Mouse (Mus musculus): ENCODE results near the gene 4930512M02Rik. TPM values are rescaled to one million over a fixed set of nuclear protein-coding genes. Genes with fewer than 3 reads are reported as not detected.
"Not testable (repeated sequence)": the region's sequence is repeated elsewhere in the genome, so short reads cannot be mapped to it uniquely, and the experiment has no call there.

The 4930512M02Rik gene
- total RNA-seq (2021), result not detected

DNA sequence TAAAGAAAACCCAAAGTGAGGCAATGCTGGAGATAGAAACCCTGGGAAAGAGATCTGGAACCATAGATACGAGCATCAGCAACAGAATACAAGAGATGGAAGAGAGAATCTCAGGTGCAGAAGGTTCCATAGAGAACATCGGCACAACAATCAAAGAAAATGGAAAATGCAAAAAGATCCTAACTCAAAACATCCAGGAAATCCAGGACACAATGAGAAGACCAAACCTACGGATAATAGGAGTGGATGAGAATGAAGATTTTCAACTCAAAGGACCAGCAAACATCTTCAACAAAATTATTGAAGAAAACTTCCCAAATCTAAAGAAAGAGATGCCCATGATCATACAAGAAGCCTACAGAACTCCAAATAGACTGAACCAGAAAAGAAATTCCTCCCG, at the start of gene 4930512M02Rik:
TSS of gene 4930512M02Rik (minus strand) at position 101 of the 400 bp plus-strand sequence.
- DNase-seq (ENCODE audit: extremely low spot score in 1 of 2, low spot score in 2 of 2); intact Hi-C loops (cut with DNase I): not testable (repeated sequence)

- no peak for DNase-seq (ENCODE audit: extremely low spot score in 1 of 2, low spot score in 2 of 2)
Measured at GRCm38 (mm10) chr11:11677165-11677564, 49.5 kb upstream of the 4930512M02Rik start.

DNA sequence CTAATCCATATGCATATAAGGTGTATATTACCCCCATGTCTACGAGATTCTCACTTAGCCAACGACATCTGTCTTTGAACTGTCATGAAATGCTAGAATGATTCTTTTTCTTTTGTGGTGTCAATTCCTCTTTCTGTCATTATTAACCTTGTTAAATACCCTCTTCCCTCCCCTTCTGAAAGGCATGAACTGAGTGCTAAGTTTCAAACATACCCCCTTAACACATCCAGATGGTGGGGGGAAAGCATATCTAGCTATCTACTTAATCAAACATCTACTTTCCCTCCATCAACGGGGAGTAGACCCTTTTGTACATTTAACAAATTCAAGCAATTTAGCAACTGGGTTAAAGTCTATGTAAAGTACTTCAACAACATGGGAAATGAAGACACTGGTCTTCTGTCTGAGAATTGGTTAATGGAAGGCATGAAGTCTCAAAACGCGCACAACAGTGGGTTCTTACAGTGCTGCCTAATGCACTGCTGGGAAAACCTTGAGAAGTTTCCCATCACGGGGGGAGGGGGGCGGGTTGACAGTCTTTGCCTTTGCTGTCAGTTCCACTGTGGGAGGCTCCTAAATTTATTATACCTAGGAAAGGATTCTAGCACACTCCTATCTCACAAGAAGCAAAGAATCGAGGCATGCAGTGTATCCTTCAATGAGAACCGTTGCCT, 48.6 kb upstream of the 4930512M02Rik start:
- no peak for DNase-seq (ENCODE audit: extremely low spot score in 1 of 2, low spot score in 2 of 2)
- intact Hi-C loops (cut with DNase I), result no loop called here

More at GRCm38 (mm10) chr11:11677165-11677564, 49.5 kb upstream of the 4930512M02Rik start:
- intact Hi-C loops (cut with DNase I), result no loop called here

GRCm38 (mm10) chr11:11675063-11675462, 47.4 kb upstream of the 4930512M02Rik start:
- intact Hi-C loops (cut with DNase I), result no loop called here
- DNase-seq (ENCODE audit: extremely low spot score in 1 of 2, low spot score in 2 of 2), result no peak

GRCm38 (mm10) chr11:11672974-11673373, 45.3 kb upstream of the 4930512M02Rik start:
- intact Hi-C loops (cut with DNase I), result no loop called here
- no peak for DNase-seq (ENCODE audit: extremely low spot score in 1 of 2, low spot score in 2 of 2)

DNA sequence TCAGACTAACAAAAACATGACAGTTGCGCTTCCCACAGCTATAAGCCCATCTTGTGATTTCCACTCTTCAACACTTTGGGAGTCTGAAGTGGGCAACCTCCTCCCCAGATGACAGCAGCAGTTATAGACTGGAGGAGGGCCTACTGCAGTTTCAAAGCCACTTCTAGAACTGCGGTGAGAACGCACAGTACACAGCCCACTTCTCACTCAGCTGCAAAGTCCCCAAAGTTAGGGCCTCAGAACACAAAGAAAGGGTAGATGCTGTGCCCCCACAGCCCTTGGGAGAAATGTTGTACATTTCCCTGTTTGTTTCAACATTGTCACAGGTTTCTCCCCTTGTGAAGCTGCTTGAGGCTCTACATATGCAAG, 40.3 kb upstream of the 4930512M02Rik start:
- intact Hi-C loops (cut with DNase I), result no loop called here
- DNase-seq (ENCODE audit: extremely low spot score in 1 of 2, low spot score in 2 of 2), result no peak

GRCm38 (mm10) chr11:11667254-11667921, 39.8 kb upstream of the 4930512M02Rik start:
- intact Hi-C loops (cut with DNase I), result no loop called here

DNA sequence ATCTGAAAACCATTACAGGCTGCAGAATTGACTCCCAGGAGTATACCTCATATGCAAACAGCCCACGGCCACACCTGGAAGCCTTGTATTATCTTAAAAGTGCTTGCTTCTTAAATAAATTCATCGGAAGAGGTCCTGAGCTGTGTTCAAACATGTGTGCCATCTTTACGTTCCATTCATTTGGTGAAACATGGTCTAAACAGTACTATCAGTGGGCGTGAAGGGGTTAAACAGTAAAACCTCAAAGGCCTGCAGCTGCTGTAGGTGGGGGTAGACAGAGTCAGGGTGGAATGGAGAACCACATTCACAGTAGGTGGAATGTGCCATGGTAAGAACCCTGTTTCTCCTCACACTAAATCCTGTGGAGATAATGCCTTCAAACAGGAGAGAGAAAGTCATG, 33.0 kb upstream of the 4930512M02Rik start:
- no peak for DNase-seq (ENCODE audit: extremely low spot score in 1 of 2, low spot score in 2 of 2)
- intact Hi-C loops (cut with DNase I), result no loop called here

More at GRCm38 (mm10) chr11:11667254-11667921, 39.8 kb upstream of the 4930512M02Rik start:
- no peak for DNase-seq (ENCODE audit: extremely low spot score in 1 of 2, low spot score in 2 of 2)

- DNase-seq (ENCODE audit: extremely low spot score in 1 of 2, low spot score in 2 of 2), result no peak
- intact Hi-C loops (cut with DNase I), result no loop called here
Measured at GRCm38 (mm10) chr11:11658834-11659233, 31.2 kb upstream of the 4930512M02Rik start.

DNA sequence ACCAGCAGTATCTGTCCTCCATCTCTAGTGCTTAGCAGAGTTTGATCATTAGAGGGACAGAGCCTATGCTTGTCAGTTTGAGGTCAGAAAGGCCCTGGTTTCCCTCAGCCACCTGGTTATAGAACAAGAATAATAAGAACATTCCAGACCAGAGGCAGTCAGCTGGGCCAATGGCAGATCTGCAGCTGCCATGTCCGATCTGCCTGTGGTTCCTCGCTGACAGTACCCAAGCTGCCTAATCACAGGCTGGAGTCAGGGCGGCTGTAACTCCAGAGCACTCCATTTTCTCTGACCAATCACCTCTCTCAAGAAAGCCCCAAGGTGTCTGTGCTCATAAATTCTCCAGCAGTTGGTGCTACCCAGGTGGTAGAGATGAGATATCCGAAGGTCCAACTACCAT, 30.0 kb upstream of the 4930512M02Rik start:
- intact Hi-C loops (cut with DNase I), result no loop called here
- DNase-seq (ENCODE audit: extremely low spot score in 1 of 2, low spot score in 2 of 2), result no peak

DNA sequence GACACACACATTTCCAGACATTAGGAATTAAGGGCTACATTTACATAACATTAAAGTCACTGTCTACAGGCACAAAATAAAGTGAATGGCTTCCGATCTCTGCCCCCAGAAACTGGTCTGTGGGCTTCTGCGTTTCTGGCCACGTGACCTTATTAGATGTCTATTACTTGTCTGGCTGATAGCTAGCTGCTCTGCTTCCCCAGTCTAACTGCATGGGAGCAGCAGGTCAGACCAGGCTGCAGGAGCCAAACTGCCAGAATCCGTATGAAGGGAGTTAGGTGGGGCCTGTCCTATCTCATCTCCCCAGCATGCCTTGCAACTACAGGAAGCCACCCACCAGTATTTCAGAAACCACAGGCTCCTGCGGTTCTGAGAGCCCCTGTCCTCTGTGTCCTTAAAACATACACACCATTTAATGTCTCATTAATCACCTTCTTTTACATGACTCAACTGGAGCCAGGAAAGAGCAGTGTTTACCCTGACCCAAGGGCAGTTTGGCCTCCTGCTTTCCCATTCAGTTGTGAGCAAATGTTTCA, 29.4 kb upstream of the 4930512M02Rik start:
- no peak for DNase-seq (ENCODE audit: extremely low spot score in 1 of 2, low spot score in 2 of 2)
- intact Hi-C loops (cut with DNase I), result no loop called here

GRCm38 (mm10) chr11:11656388-11656787, 28.8 kb upstream of the 4930512M02Rik start:
- no peak for DNase-seq (ENCODE audit: extremely low spot score in 1 of 2, low spot score in 2 of 2)
- intact Hi-C loops (cut with DNase I), result no loop called here

DNA sequence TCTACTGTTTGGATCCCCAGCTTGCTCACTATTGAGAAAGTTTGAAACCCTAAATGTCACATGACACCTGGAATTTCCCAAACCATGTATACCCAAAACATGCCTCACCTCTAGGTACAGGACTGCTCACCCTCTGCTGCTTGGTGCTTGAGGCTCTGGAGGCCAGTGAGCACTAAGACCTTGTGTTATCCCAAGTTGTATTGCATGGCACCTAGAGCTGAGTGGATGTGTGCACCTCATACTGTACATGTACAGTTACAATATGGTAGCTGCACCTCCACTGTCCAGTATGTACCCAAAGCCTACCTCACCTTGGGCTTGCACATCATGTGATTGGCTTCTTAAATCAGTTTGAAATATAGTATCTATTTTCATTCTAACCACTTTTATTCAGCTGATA, 16.7 kb upstream of the 4930512M02Rik start:
- intact Hi-C loops (cut with DNase I), result no loop called here
- no peak for DNase-seq (ENCODE audit: extremely low spot score in 1 of 2, low spot score in 2 of 2)

DNA sequence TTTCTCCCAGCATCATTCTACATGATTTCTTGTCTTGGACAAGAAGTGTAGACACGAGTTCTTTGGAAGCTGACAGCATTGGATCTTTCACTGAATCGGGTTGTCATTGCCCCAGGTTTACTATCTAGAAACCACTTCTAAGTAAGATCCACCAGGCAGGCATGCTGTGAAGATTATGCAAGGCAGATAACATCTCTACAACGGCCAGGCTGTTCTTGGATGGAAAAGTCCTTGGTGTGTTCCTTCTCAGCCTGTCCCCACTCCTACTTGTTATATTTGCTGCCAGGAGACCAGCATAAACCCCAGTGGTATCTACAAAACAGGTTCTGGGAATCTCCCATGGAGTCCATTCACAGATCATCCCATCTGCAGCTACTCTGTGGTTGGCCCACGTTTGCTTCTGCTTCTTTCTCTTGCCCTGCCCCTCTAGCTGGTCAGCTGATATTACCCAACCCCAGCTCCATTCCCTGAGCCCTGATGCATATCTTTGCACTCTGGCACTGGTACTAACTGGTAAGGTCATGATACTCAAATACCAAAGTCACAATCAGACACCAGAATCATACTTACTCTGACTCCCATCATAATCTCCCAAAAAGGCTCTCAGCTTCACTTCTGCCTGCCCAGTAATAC, 3.4 kb downstream of the 4930512M02Rik start:
- no peak for DNase-seq (ENCODE audit: extremely low spot score in 1 of 2, low spot score in 2 of 2)
- intact Hi-C loops (cut with DNase I), result no loop called here

GRCm38 (mm10) chr11:11609243-11609642, 18.4 kb downstream of the 4930512M02Rik start:
- no peak for DNase-seq (ENCODE audit: extremely low spot score in 1 of 2, low spot score in 2 of 2)
- intact Hi-C loops (cut with DNase I), result no loop called here

DNA sequence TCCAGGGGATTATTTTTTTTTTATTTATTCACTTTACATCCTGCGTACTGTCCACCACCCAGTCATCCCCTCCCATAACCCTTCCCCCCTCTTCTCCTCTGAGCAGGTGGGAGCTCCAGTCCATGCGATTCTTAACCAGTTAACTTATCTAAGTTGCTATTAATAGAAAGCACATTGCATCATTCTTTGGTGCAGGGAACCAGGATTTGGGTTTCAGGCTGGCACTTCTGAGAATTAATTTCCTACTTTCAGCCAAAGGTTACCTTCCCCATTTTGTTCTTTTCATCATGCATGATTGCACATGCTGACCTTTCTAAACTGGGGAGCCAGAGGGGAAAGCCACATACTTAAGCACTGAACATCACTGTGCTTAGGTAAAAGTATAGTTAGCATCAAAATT, 40.3 kb downstream of the 4930512M02Rik start:
- DNase-seq (ENCODE audit: extremely low spot score in 1 of 2, low spot score in 2 of 2), result no peak
- intact Hi-C loops (cut with DNase I), result no loop called here

DNA sequence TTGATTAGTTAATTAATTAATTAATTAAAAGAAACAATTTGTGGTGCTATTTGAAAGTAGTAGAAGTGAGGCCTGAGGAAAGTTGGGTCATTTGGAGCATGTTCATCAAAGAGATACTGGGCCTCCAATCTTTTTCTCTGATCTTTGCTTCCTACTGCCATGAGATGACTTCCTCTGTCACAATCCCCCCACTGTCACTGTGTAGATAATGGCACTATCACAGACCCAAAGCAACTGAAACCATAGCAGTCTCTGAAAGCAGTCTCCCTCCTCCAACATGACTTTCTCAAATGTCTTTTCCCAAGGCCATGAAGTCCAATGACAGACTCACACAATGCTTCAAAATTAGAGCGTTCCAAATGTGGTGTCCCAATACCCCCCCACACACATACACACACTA, 41.2 kb downstream of the 4930512M02Rik start:
- intact Hi-C loops (cut with DNase I), result no loop called here
- no peak for DNase-seq (ENCODE audit: extremely low spot score in 1 of 2, low spot score in 2 of 2)

DNA sequence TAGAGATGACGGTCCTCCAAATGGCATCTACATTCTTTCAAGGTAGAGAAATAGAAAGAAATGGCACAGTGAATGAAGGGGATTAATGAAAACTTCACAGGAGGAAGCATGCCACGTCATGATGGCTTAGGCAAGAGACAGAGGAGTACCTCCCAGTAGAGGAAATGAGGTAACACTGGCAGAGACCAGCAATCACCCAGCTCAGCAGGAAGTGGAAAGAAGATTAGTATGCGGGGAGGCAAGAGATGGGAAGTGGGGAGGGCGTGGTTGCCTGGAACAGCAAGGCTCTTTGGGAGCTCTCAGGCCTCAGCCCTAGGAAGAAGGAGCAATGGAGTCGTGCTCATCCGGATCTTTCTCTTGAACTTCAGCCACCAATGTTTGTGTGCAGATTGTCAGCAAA, 53.9 kb downstream of the 4930512M02Rik start:
- intact Hi-C loops (cut with DNase I), result no loop called here

GRCm38 (mm10) chr11:11570747-11571146, 56.9 kb downstream of the 4930512M02Rik start:
- no peak for DNase-seq (ENCODE audit: extremely low spot score in 1 of 2, low spot score in 2 of 2)
- intact Hi-C loops (cut with DNase I), result no loop called here

More for the DNA sequence above, 53.9 kb downstream of the 4930512M02Rik start:
- DNase-seq (ENCODE audit: extremely low spot score in 1 of 2, low spot score in 2 of 2), result no peak

All from left cerebral cortex, postnatal 10 days (tissue).